Mouse (Mus musculus): ENCODE measurements at regions not wholly inside any gene's neighbourhood (a gene's known extent, or its start where the extent isn't known, plus 50 kb on each side); places are given as distances from the start of the nearest gene placed in this dataset.

DNA sequence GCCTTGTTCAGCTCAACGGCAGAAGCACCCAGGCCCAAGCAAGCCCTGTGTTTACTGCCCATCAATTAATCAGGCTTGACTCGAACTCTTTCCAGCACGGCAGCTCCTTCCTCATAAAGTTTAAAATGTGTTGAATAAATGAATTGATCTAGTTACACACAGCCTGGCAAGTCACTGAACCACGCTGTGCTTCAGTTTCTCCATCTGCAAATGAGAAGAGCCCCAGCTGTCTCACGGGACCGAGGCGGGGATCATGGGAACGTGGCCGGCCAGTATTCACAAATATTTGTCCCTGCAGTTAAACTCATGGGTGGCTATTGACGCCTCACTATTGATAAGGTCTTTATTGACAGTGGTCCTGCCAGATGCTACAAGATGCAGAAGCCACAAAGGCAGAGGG, 237.9 kb downstream of the Qk start:
- WGBS: 51% methylated on average over 10 of the region's 10 CpGs
- no peak for TF ChIP-seq CTCF (IDR thresholded peaks at IDR 0.05; ENCODE audit: low read depth)
- ATAC-seq: no peak

DNA sequence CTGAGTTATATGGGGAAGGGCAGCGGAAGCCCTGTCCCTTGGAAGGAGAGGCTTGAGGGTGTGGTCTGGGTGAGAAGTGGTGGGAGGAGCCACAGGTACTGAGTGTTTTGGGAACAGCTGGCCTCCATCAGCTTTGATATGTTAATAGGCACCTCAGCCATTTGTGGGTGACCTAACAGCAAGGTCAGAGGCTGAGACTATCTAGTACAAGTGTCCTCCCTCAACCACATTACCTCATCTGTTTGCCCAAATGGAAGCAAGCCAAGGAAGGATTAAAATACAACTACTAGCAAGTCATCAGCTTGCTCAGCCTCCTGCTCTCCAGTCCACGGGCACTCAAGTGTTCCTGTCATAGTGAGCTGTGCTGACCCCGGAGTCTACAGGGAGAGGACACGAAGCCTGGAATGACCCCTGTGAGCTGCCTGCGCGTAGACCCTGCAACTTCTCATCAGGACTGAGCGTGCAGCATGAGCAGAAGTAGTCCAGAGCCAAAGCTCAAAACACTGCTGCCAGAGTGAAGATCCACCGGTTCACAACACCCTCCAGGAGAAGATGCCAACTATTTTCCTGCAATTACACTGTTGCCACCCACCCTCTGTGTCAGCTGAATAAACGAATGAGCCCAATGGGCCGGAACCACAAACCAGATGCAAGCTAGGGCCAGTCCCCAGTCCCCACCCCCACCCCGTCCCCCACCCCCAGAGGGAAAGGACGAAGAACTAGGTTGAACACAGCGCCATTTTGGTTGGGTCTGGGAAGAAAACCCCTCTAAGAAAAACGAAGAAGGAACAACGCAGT, 239.6 kb downstream of the Qk start:
- no peak for TF ChIP-seq CTCF (IDR thresholded peaks at IDR 0.05; ENCODE audit: low read depth)

More for the DNA sequence above, 237.9 kb downstream of the Qk start:
- Histone ChIP-seq H3K36me3 (ENCODE audit: insufficient read depth, low read length) (no peaks in the 10 kb centered on the region), H3K27ac (no peak overlapping the region), H3K9me3 (ENCODE audit: low read length) (no peaks in the 10 kb centered on the region), H3K4me2 (ENCODE audit: low read depth, low read length) (no peak overlapping the region), H3K9ac (replicated peaks; ENCODE audit: low read length) (no peak overlapping the region), H3K27me3 (ENCODE audit: insufficient read depth, low read length) (no peaks in the 10 kb centered on the region), H3K4me3 (ENCODE audit: low read length) (no peak overlapping the region), H3K4me1 (ENCODE audit: insufficient read depth, low read length) (no peaks in the 10 kb centered on the region)
- DNase-seq (ENCODE audit: low spot score): no peak

DNA sequence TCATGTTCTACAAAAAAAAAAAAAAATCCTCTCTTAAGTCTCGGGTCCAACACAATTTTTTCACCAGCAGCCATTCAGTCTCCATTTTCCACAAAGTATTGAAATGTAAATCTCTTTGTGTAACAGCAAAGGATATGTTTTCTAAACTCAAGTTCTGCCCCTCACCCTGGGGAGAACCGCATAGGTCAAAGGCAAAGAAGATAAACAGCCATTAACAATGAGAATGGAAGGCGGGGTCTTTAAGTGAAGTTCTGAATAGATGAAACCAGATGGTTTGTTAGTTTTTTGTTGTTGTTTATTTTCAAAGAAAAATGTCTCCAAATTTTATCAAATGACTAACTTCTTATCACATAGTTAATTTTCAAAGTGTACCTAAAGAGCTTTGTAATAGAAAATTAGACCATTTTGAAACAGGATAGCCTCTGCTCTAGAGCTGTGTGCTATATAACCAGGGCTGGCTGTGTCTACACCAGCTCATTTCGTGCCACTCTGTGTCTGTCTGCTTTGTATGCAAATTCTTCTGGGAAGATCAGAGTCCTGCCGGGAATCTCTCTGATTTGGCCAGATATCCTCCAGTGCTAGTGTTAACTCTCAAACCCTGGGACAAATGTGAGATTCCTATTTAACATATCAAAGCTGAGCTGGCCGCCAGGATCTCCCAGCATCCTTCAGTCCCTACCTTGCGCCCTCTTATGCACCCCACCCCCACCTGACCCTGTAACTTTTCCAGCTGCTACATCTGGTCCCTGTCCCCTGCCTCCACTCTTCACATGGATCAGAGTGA, 240.9 kb downstream of the Qk start:
- Histone ChIP-seq H3K4me1 (ENCODE audit: insufficient read depth, low read length) (no peaks in the 10 kb centered on the region), H3K27me3 (ENCODE audit: insufficient read depth, low read length) (no peaks in the 10 kb centered on the region), H3K9me3 (ENCODE audit: low read length) (no peaks in the 10 kb centered on the region), H3K27ac (no peak overlapping the region), H3K4me2 (ENCODE audit: low read depth, low read length) (no peak overlapping the region), H3K4me3 (ENCODE audit: low read length) (no peak overlapping the region), H3K36me3 (ENCODE audit: insufficient read depth, low read length) (no peaks in the 10 kb centered on the region), H3K9ac (replicated peaks; ENCODE audit: low read length) (no peak overlapping the region)
- 22% methylated on average over 7 of the region's 7 CpGs for WGBS
- ATAC-seq: no peak
- no peak for DNase-seq (ENCODE audit: low spot score)
- no peak for TF ChIP-seq CTCF (IDR thresholded peaks at IDR 0.05; ENCODE audit: low read depth)

More for the DNA sequence above, 239.6 kb downstream of the Qk start:
- ATAC-seq (0 out of 2 replicates have a peak, but pooled peaks have one; percentile 38), DNase-seq (ENCODE audit: low spot score) (peak; percentile 19)
- no peaks in the 10 kb centered on the region for H3K27me3 ChIP-seq (ENCODE audit: insufficient read depth, low read length)
- H3K36me3 ChIP-seq (ENCODE audit: insufficient read depth, low read length): no peaks in the 10 kb centered on the region
- 61% methylated on average over 15 of the region's 15 CpGs for WGBS
- H3K4me3 ChIP-seq (ENCODE audit: low read length): no peak overlapping the region
- H3K9ac ChIP-seq (replicated peaks; ENCODE audit: low read length): no peak overlapping the region
- no peaks in the 10 kb centered on the region for H3K9me3 ChIP-seq (ENCODE audit: low read length)
- no peak overlapping the region for H3K4me2 ChIP-seq (ENCODE audit: low read depth, low read length)
- H3K27ac ChIP-seq: no peak overlapping the region
- H3K4me1 ChIP-seq (ENCODE audit: insufficient read depth, low read length): no peaks in the 10 kb centered on the region

DNA sequence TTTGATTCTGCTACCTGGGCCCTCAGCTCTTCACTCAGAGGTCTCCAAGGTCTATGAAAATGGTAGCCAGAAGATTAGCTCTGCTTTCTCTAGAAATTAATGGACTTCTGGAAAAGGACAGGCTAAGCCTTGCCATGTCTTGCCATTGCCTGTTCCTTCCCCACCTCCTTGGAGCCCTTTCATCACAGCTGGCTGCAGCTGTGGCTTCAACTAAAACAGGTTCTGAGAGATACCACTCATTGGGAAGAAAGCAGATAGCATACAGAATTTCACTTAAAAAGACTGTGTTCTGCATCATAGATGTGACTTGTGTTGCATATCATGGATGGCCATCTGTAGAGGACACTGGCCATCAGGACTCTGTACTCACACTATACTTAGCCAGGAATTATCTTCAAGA, 246.4 kb downstream of the Qk start:
- Histone ChIP-seq H3K27me3 (ENCODE audit: insufficient read depth, low read length) (no peaks in the 10 kb centered on the region), H3K27ac (no peak overlapping the region), H3K9ac (replicated peaks; ENCODE audit: low read length) (no peak overlapping the region), H3K4me2 (ENCODE audit: low read depth, low read length) (no peak overlapping the region), H3K9me3 (ENCODE audit: low read length) (no peaks in the 10 kb centered on the region), H3K36me3 (ENCODE audit: insufficient read depth, low read length) (no peaks in the 10 kb centered on the region), H3K4me1 (ENCODE audit: insufficient read depth, low read length) (no peaks in the 10 kb centered on the region), H3K4me3 (ENCODE audit: low read length) (no peak overlapping the region)
- no peak for ATAC-seq
- TF ChIP-seq CTCF (IDR thresholded peaks at IDR 0.05; ENCODE audit: low read depth): no peak
- no peak for DNase-seq (ENCODE audit: low spot score)

DNA sequence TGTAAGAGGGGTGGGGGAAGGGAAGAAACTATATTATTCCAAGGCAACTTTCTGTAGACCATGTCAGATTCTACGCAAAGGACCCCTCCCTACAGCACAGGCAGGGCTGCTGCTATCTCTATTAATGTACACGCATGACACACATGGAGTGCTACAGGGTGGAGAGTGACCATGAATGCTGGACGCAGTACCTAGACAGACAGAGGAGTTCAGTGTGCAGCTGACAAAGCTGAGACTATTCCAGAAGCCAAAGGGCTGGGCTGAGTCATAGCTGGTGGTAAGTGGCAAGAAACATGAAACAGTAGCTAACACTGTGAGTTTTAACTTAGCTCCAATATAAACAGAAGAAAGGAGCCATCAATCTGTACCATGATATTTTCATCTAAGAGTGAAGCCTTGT, 250.4 kb downstream of the Qk start:
- TF ChIP-seq CTCF (IDR thresholded peaks at IDR 0.05; ENCODE audit: low read depth): no peak
- ATAC-seq: no peak
- H3K27me3 ChIP-seq (ENCODE audit: insufficient read depth, low read length): no peaks in the 10 kb centered on the region
- H3K4me3 ChIP-seq (ENCODE audit: low read length): no peak overlapping the region
- H3K4me1 ChIP-seq (ENCODE audit: insufficient read depth, low read length): no peaks in the 10 kb centered on the region
- H3K9me3 ChIP-seq (ENCODE audit: low read length): no peaks in the 10 kb centered on the region
- no peak overlapping the region for H3K27ac ChIP-seq
- no peak overlapping the region for H3K9ac ChIP-seq (replicated peaks; ENCODE audit: low read length)
- no peak for DNase-seq (ENCODE audit: low spot score)
- no peak overlapping the region for H3K4me2 ChIP-seq (ENCODE audit: low read depth, low read length)
- 95% methylated on average over 3 of the region's 3 CpGs for WGBS
- no peaks in the 10 kb centered on the region for H3K36me3 ChIP-seq (ENCODE audit: insufficient read depth, low read length)

DNA sequence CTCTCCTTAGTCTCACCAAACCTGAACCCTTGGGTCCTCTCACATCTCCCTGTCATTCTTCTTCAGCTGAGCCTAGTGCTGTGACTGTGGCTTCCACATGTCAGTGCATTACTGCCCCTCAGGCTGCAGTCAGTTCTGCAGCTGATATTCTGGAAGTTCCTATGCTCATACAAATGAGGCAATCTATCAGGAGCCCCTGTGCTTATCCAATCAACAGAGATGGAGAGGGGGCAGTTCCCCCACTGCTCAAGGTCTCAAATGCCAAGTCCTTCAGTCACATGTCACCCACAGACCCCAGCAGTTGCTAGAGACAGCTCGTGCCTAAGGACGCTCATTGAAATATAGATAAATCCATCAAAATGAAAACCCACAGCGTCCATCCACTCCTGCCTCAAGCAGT, 254.5 kb downstream of the Qk start:
- H3K36me3 ChIP-seq (ENCODE audit: insufficient read depth, low read length): no peaks in the 10 kb centered on the region
- no peaks in the 10 kb centered on the region for H3K27me3 ChIP-seq (ENCODE audit: insufficient read depth, low read length)
- DNase-seq (ENCODE audit: low spot score) (no peak), ATAC-seq (no peak)
- H3K4me3 ChIP-seq (ENCODE audit: low read length): no peak overlapping the region
- WGBS: 62% methylated on average over 3 of the region's 3 CpGs
- 0 out of 2 replicates have a peak, but pooled peaks cover 2% of the 10 kb centered on the region for H3K9me3 ChIP-seq (ENCODE audit: low read length)
- no peak overlapping the region for H3K9ac ChIP-seq (replicated peaks; ENCODE audit: low read length)
- H3K27ac ChIP-seq: no peak overlapping the region
- no peak overlapping the region for H3K4me2 ChIP-seq (ENCODE audit: low read depth, low read length)
- peak; percentile 23 for TF ChIP-seq CTCF (IDR thresholded peaks at IDR 0.05; ENCODE audit: low read depth)
- H3K4me1 ChIP-seq (ENCODE audit: insufficient read depth, low read length): no peaks in the 10 kb centered on the region
